Mouse (Mus musculus): ENCODE results near the gene Plek. TPM values are rescaled to one million over a fixed set of nuclear protein-coding genes. Genes with fewer than 3 reads are reported as not detected.

The Plek gene
- polyA plus RNA-seq (2014; fragmentation: Illumina TruSeq; extraction: RNeasy Lipid Tissue Mini Kit (QIAGEN cat#74804); ENCODE audit: low read depth, low replicate concordance) = 19.7 TPM

DNA sequence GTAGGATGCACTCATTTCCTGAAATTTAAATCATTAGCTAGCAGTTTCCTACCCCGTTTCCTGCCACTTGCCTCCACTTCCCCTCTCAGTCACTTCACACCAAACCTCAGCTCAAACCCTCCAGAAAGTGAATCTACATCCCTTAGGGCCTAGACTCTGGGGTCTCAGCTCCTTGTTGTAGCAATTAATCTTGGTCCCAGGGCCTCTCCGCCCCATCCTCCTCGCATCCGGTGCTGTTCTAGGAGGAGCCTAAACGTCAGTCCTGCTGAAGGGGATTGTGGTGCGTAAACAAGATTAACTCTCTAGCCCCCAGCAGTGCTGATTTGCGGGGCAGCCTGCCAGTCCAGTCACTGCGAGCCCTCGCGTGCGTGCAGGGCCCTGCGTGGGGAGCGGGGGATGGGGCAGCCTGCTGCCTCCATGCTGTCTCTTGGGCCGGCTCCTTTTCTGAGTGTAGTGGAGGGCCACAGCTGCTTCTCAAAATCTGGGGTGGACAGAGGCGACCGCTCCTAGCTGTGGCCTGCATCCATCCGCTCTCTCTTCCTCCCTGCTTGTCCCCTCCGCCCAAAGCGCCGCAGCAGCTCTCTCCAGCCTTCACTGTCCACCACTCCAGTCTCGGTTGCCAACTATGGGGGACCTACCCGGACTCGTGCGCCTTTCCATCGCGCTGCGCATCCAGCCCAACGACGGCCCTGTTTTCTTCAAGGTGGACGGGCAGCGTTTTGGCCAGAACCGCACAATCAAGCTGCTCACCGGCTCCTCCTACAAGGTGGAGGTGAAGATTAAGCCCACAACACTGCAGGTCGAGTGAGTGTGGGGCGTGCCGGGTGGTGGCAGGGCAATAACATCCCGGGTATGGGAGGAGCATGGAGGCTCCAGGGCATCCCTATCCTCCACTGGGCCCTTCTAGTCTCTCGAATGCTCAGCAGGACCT is at the start of gene Plek, which contains the start of gene Cnrip1:
TSS of gene Plek (minus strand) at position 837 of the 931 bp plus-strand sequence.
TSS of gene Cnrip1 (plus strand) at position 42 of the 931 bp plus-strand sequence.

DNA sequence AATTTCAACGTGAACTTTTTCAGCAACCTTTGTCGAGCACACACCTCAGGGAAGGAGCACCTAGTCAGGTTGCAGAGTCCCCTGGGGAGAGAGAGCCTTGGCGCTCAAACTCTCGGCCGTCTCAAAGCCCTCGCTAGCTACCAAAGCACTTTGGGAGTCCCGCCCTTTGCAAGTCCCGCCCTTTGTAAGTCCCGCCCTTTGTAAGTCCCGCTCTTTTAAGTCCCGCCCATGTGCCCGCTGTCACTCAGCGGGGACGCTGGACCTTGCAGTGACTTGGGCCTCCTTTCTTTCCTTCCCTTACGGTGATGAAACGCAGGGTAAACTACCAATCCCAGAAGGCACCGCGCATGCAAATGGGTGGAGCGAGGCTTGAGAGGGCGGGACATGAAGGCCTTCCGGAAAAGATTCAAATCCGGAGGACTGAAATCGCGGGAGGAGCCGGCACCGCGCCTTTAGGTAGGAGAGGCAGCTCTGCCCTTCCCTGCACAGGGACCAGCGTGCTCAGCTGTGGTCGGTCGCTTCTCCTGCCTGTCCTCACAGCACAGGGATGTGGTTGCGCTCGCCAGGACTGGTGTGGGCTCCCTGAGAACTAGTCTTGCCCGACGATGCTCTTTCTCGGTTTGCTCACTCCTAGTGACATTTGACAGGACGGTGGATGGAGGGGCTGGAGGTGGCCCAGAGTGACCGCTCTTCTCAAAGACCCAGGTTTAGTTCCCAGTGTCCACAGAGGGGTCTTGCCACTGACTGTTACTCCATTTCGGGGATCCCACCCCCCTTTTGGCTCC is 101.0 kb downstream of the Plek start, which contains the start of gene Fbxo48:
TSS of gene Fbxo48 (plus strand) at position 400 of the 785 bp plus-strand sequence.

Other genes starting within 250 kb of the Plek start
- gene Fbxo48, start 101.0 kb downstream of the Plek start, polyA plus RNA-seq (2014; fragmentation: Illumina TruSeq; extraction: RNeasy Lipid Tissue Mini Kit (QIAGEN cat#74804); ENCODE audit: low read depth, low replicate concordance) = 0.76 TPM
- gene Cnrip1, start 795 bp downstream of the Plek start, polyA plus RNA-seq (2014; fragmentation: Illumina TruSeq; extraction: RNeasy Lipid Tissue Mini Kit (QIAGEN cat#74804); ENCODE audit: low read depth, low replicate concordance) = 25.7 TPM
- 485 TPM for gene Ppp3r1, start 106.9 kb upstream of the Plek start, polyA plus RNA-seq (2014; fragmentation: Illumina TruSeq; extraction: RNeasy Lipid Tissue Mini Kit (QIAGEN cat#74804); ENCODE audit: low read depth, low replicate concordance)
- 21.0 TPM for gene Wdr92, start 129.7 kb upstream of the Plek start, polyA plus RNA-seq (2014; fragmentation: Illumina TruSeq; extraction: RNeasy Lipid Tissue Mini Kit (QIAGEN cat#74804); ENCODE audit: low read depth, low replicate concordance)
- 144 TPM for gene Pno1, start 159.2 kb upstream of the Plek start, polyA plus RNA-seq (2014; fragmentation: Illumina TruSeq; extraction: RNeasy Lipid Tissue Mini Kit (QIAGEN cat#74804); ENCODE audit: low read depth, low replicate concordance)
- 136 TPM for gene C1d, start 205.2 kb upstream of the Plek start, polyA plus RNA-seq (2014; fragmentation: Illumina TruSeq; extraction: RNeasy Lipid Tissue Mini Kit (QIAGEN cat#74804); ENCODE audit: low read depth, low replicate concordance)